Mouse (Mus musculus) neutrophil, adult 65 days (primary cell): ENCODE results near the gene Gm3752. TPM values are rescaled to one million over a fixed set of nuclear protein-coding genes. Genes with fewer than 3 reads are reported as not detected.

ENCODE experiments used
- total RNA-seq: library from RNA; stranded (reverse); gene quantifications from 2 replicates; pipeline ENCODE4 v1.2.4, GENCODE M21; 2023

Gene Gm3752
- total RNA-seq: not detected in 2 replicates

DNA sequence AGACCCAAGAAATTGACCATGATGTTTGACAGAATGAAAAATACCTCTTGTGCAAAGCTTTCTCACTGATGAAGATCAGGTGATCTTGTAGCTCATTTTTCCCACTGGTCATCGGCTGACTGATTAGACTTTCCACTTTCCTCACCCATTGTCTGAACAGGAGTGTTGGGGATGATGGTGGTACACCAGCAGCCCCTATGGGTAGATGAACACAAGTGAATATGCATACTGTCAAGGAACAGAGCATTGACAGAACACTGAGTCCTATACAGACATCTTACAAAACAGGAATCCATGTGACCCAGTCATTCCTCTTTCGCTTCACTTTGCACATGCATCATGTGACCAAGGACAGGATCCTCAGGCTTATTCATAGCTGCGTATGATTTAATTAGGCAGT, at the start of gene Gm3752:
Gene Gm3752 (minus strand): TSS at position 101 of the 400 bp plus-strand sequence.

DNA sequence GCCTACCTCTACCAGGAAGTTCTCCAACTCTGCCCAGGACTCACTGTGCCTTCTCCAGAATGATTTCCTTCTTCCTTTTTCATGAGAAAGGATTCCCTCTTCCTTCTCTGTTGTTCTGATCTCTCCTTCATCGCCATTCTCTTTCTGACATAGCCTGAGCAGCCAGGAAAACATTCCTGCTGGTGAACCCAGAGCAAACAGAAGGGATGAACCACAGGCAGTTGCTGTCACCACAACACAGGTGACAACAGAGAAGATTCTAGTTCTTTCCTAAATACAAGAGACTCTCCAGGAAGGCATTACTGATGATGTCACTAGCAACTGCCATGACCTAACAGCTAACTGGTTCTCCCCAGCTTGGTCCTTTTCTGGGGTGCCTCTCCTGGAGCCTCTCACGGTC, 32.7 kb downstream of the Gm3752 start, which contains the start of gene Gm3755:
Gene Gm3755 (minus strand): TSS at position 101 of the 400 bp plus-strand sequence.

Other genes with a start within 250 kb of the Gm3752 start
- gene Gm3727, start 219.0 kb downstream of the Gm3752 start, total RNA-seq: not detected in 2 replicates
- not detected in 2 replicates for gene Gm3739, start 168.7 kb downstream of the Gm3752 start, total RNA-seq
- not detected in 2 replicates for gene Gm5797, start 151.4 kb downstream of the Gm3752 start, total RNA-seq
- gene Gm8374, start 118.6 kb downstream of the Gm3752 start, total RNA-seq: not detected in 2 replicates
- not detected in 2 replicates for gene Gm3755, start 32.8 kb downstream of the Gm3752 start, total RNA-seq
- not detected in 2 replicates for gene Gm3558, start 84.8 kb upstream of the Gm3752 start, total RNA-seq
- not detected in 2 replicates for gene Gm10338, start 111.8 kb upstream of the Gm3752 start, total RNA-seq
- not detected in 2 replicates for gene Gm10128, start 160.2 kb upstream of the Gm3752 start, total RNA-seq